Mouse (Mus musculus): ENCODE measurements around the gene Hdac4.

DNA sequence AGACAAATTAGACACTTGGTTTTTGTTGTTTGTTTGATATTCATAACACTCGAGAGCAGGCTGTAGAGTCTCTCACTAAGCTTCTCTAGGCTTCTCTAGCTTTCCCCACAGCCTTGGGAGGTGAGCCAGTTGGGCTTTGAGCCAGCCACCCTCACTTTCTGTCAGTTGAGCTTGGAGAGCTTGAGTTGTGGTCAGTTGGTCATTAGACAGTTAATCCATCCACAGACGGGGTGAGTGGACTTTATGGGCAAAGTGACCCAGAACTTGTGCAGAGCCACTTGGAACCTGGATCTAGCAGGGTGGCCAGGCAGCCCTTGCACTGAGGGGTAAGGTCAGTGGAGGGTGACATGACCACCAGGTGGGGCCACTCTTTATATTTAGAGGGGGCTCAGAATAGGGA, 277.9 kb downstream of the Hdac4 start:
- TF ChIP-seq CTCF (IDR thresholded peaks at IDR 0.05; ENCODE audit: extremely low read depth, insufficient read depth, low read length), result no peak
- no peak for TF ChIP-seq POLR2A (IDR thresholded peaks at IDR 0.05; ENCODE audit: extremely low read depth, insufficient read depth, low read length)
